Mouse (Mus musculus): ENCODE data around the gene Smarcad1. TPM values are rescaled to one million over a fixed set of nuclear protein-coding genes. Genes with fewer than 3 reads are reported as not detected.
"Not testable (repeated sequence)": the region's sequence is repeated elsewhere in the genome, so short reads cannot be mapped to it uniquely, and the experiment has no call there.

The Smarcad1 gene
- polyA plus RNA-seq, 1 experiment, result 22.3 TPM

DNA sequence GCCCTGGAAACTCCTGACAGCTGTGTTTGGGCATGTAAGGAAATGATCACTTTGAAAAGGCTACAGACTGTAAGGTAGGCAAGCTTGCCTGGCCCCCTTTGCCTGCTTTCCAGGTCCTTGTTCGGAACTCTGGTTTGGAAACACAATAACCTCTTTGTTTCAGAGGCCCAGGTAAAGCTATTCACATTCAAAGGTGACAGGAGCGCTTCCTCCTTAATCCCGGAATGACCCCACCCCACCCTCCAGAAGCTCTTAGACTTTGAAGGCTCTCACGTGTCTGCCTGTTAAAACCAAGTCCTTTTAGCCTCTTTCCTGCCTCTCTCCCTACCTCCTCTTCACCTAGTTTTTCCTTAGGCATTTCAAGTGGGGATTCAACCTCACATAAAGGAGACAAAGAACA is 20.5 kb upstream of the Smarcad1 start:
- TF ChIP-seq POLR2A (IDR thresholded peaks at IDR 0.05; ENCODE audit: extremely low read depth, insufficient read depth, low read length) (no peak), CTCF (IDR thresholded peaks at IDR 0.05; ENCODE audit: extremely low read depth, insufficient read depth, low read length) (no peak)
- no peaks in the 10 kb centered on the region for H3K4me1 ChIP-seq (ENCODE audit: control insufficient read depth, insufficient read depth, low read length)
- no peak overlapping the region for H3K27ac ChIP-seq (ENCODE audit: insufficient read depth, low read length)
- no peak overlapping the region for H3K4me3 ChIP-seq (ENCODE audit: insufficient read depth, low read length)

DNA sequence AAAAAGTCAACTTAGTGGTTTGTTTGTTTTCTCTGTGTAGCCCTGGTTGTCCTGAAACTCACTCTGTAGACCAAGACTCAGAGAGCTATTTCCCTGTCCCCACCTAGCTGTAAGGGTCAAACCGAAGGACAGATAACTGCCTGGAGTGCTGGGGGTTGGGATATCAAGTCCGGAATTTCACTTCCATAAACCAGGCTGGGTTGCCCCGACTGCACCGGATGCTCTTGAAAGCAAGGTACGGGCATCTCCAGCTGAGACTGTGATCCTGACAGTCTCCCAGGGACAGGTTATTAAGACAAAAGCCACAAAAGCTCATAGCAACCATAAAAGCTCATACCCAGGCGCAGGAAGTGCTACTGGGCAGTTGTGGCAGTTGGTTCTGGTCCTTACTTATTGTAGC is 19.3 kb upstream of the Smarcad1 start:
- Histone ChIP-seq H3K4me1 (ENCODE audit: control insufficient read depth, insufficient read depth, low read length) (no peaks in the 10 kb centered on the region), H3K27ac (ENCODE audit: insufficient read depth, low read length) (no peak overlapping the region), H3K4me3 (ENCODE audit: insufficient read depth, low read length) (no peak overlapping the region)
- no peak for TF ChIP-seq POLR2A (IDR thresholded peaks at IDR 0.05; ENCODE audit: extremely low read depth, insufficient read depth, low read length)
- TF ChIP-seq CTCF (IDR thresholded peaks at IDR 0.05; ENCODE audit: extremely low read depth, insufficient read depth, low read length), result no peak

DNA sequence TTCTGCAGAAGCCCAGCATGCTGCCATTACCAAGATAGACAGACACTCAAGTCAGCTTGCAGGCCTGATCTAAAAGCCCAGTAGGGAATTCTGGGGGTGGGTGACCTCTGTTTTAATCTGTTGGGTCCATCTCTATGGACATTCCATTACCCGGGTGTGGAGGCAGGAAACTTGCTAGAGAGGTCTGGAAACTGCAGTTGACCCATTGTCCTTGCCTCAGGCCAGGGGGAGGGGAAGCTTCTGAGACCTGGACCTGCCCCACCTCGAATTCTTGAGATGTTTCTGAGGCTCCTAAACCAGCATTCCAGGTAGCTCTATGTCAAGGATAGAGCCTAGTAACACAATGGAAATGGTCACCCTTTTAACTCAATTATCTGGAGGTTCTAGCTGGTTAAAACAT is 17.7 kb upstream of the Smarcad1 start:
- Histone ChIP-seq H3K4me3 (ENCODE audit: insufficient read depth, low read length) (no peak overlapping the region), H3K4me1 (ENCODE audit: control insufficient read depth, insufficient read depth, low read length) (no peaks in the 10 kb centered on the region), H3K27ac (ENCODE audit: insufficient read depth, low read length) (no peak overlapping the region)
- TF ChIP-seq POLR2A (IDR thresholded peaks at IDR 0.05; ENCODE audit: extremely low read depth, insufficient read depth, low read length) (no peak), CTCF (IDR thresholded peaks at IDR 0.05; ENCODE audit: extremely low read depth, insufficient read depth, low read length) (no peak)

DNA sequence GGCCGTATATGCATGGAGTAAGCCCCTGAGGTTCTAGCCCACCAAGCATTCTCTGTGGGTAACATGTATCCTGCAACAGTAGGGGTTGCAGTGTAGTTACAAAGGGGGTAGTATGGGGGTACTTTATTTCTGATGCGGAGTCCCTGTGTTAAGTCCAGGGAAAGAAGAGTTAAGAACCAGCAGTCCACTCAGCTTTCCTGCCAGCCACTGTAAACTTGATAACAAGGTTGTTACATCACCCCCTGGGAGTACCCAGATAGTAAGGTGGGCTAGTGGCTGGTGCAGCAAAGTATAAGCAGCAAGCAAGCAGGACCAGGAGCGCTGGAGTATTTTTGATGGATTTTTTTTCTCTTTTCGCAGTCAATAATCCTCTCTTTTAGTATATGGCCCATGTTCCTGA is 17.3 kb upstream of the Smarcad1 start:
- no peak for TF ChIP-seq CTCF (IDR thresholded peaks at IDR 0.05; ENCODE audit: extremely low read depth, insufficient read depth, low read length)
- TF ChIP-seq POLR2A (IDR thresholded peaks at IDR 0.05; ENCODE audit: extremely low read depth, insufficient read depth, low read length), result no peak
- Histone ChIP-seq H3K4me3 (ENCODE audit: insufficient read depth, low read length) (no peak overlapping the region), H3K4me1 (ENCODE audit: control insufficient read depth, insufficient read depth, low read length) (no peaks in the 10 kb centered on the region), H3K27ac (ENCODE audit: insufficient read depth, low read length) (no peak overlapping the region)

DNA sequence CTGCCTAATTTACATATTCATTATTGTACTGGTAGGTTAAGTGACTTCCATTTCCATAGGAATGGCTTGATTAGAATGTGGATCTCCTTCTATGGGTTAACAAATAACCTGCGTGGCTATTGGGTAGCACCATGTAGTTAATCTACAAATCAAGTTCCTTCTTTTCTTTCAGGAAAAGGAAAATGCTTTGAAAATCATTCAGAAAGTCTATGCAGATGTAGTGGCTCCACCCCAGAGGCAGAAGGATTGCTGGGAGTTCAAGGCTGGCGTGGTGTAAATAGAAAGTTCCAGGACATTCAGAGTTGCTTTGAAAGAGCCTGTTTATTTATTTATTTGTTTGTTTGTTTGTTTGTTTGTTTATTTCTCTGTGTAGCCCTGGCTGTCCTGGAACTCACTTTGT is 7.7 kb upstream of the Smarcad1 start:
- H3K4me1 ChIP-seq (ENCODE audit: control insufficient read depth, insufficient read depth, low read length), result no peaks in the 10 kb centered on the region
- TF ChIP-seq POLR2A (IDR thresholded peaks at IDR 0.05; ENCODE audit: extremely low read depth, insufficient read depth, low read length), result no peak
- no peak for TF ChIP-seq CTCF (IDR thresholded peaks at IDR 0.05; ENCODE audit: extremely low read depth, insufficient read depth, low read length)

DNA sequence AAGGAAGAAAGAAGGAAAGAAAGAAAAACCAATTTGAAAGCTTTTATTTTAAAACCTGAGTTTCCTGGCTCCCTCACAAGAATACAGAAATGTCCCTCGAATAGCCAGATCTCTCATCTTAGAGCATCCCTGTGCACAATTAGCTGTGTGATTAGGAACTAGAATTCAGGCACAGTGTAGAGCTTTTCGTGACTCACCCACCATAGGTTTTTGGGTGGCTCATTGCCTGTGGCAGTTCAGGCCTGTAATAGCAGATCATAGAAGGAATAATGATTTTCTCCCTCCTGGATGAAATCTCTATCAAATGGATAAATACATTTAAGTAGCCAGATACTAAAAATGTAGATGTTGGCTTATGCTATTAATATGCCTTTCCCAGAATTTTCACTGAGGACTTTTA is 6.9 kb upstream of the Smarcad1 start:
- TF ChIP-seq CTCF (IDR thresholded peaks at IDR 0.05; ENCODE audit: extremely low read depth, insufficient read depth, low read length) (no peak), POLR2A (IDR thresholded peaks at IDR 0.05; ENCODE audit: extremely low read depth, insufficient read depth, low read length) (no peak)
- no peaks in the 10 kb centered on the region for H3K4me1 ChIP-seq (ENCODE audit: control insufficient read depth, insufficient read depth, low read length)
- no peak overlapping the region for H3K4me3 ChIP-seq (ENCODE audit: insufficient read depth, low read length)
- H3K27ac ChIP-seq (ENCODE audit: insufficient read depth, low read length), result no peak overlapping the region

More for the DNA sequence above, 7.7 kb upstream of the Smarcad1 start:
- H3K4me3 ChIP-seq (ENCODE audit: insufficient read depth, low read length), result no peak overlapping the region
- no peak overlapping the region for H3K27ac ChIP-seq (ENCODE audit: insufficient read depth, low read length)

DNA sequence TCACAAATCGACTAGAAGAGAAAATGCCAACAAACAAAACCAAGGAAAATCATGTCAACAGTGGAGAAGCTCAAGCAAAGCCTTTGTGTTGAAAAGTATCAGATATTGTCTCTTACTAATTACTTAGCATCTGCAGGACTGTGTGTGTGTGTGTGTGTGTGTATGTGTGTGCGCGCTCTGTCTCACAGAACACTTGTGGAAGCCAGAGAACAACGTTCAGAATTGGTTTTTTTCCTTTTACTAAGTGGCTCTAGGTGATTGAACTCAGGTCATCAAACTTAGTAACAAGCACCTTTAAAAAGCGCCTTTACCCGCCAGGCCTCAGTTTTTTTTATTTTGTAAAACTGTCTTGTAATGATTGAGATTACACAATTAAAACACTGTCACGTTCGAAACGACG is 451 bp upstream of the Smarcad1 start:
- peaks cover 4% of the 10 kb centered on the region for H3K4me1 ChIP-seq (ENCODE audit: control insufficient read depth, insufficient read depth, low read length)
- H3K4me3 ChIP-seq (ENCODE audit: insufficient read depth, low read length), result peak overlapping the region; percentile 48
- TF ChIP-seq CTCF (IDR thresholded peaks at IDR 0.05; ENCODE audit: extremely low read depth, insufficient read depth, low read length) (no peak), POLR2A (IDR thresholded peaks at IDR 0.05; ENCODE audit: extremely low read depth, insufficient read depth, low read length) (no peak)
- no peak overlapping the region for H3K27ac ChIP-seq (ENCODE audit: insufficient read depth, low read length)

DNA sequence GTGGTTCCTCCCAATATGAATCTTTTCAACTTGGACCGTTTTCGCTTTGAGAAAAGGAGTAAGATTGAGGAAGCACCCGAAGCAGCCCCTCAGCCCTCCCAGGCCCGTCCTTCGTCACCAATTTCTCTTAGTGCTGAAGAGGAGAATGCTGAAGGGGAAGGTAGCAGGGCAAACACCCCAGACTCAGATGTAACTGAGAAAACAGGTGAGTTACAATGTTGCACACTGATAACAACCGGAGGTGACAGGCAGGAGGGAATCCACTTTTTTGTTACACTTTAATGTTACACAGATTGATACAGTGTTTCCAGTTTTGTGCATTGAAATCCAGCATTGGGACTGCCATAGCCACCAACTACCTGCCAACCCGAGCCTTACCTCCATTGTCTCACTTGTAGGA is 858 bp downstream of the Smarcad1 start:
- Histone ChIP-seq H3K4me1 (ENCODE audit: control insufficient read depth, insufficient read depth, low read length) (peaks cover 4% of the 10 kb centered on the region), H3K27ac (ENCODE audit: insufficient read depth, low read length) (peak overlapping the region; percentile 75; the same call in 1 of the 2 replicates), H3K4me3 (ENCODE audit: insufficient read depth, low read length) (peak overlapping the region; percentile 48)
- TF ChIP-seq CTCF (IDR thresholded peaks at IDR 0.05; ENCODE audit: extremely low read depth, insufficient read depth, low read length), result no peak
- TF ChIP-seq POLR2A (IDR thresholded peaks at IDR 0.05; ENCODE audit: extremely low read depth, insufficient read depth, low read length), result no peak

DNA sequence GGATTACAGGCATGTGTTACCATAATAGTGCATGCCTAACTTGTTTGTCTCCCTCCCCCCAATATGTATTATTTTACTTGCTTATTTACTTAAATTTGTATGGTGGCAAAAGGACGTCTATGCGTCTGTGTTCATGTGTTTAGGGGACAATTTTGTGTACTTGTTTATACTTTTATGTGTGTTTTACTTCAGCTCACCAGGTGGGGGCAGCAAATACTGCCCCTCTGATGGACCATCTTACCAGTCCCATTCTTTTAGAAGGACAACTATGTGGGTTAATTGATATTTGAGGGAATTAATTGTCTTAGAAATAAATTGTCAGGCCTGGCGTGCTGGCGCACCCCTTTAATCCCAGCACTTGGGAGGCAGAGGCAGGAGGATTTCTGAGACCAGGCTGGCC is 6.7 kb downstream of the Smarcad1 start:
- Histone ChIP-seq H3K27ac (ENCODE audit: insufficient read depth, low read length) (no peak overlapping the region), H3K4me3 (ENCODE audit: insufficient read depth, low read length) (no peak overlapping the region), H3K4me1 (ENCODE audit: control insufficient read depth, insufficient read depth, low read length) (peaks cover 1% of the 10 kb centered on the region; the same call in 1 of the 2 replicates)
- no peak for TF ChIP-seq CTCF (IDR thresholded peaks at IDR 0.05; ENCODE audit: extremely low read depth, insufficient read depth, low read length)
- TF ChIP-seq POLR2A (IDR thresholded peaks at IDR 0.05; ENCODE audit: extremely low read depth, insufficient read depth, low read length), result no peak

DNA sequence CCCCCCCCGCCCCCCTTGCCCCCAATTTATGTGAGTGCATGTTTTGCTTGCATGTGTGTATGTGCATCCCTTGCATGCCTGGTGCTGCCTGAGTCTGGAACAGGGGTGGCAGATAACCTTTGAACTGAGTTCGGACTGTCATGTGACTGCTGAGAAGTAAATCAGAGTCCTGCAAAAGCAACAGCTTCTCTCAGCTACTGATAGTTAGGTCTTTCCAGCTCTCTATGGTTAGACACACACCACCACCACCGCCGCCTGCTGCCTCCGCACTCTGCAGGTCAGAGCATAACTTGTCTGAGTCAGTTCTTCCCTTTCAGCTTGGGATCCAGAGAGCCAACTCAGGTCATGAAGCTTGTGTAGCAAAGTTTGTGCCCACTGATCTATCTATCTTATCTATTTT is 14.2 kb downstream of the Smarcad1 start:
- Histone ChIP-seq H3K27ac (ENCODE audit: insufficient read depth, low read length) (no peak overlapping the region), H3K4me3 (ENCODE audit: insufficient read depth, low read length) (no peak overlapping the region), H3K4me1 (ENCODE audit: control insufficient read depth, insufficient read depth, low read length) (no peaks in the 10 kb centered on the region)
- TF ChIP-seq CTCF (IDR thresholded peaks at IDR 0.05; ENCODE audit: extremely low read depth, insufficient read depth, low read length) (no peak), POLR2A (IDR thresholded peaks at IDR 0.05; ENCODE audit: extremely low read depth, insufficient read depth, low read length) (no peak)

DNA sequence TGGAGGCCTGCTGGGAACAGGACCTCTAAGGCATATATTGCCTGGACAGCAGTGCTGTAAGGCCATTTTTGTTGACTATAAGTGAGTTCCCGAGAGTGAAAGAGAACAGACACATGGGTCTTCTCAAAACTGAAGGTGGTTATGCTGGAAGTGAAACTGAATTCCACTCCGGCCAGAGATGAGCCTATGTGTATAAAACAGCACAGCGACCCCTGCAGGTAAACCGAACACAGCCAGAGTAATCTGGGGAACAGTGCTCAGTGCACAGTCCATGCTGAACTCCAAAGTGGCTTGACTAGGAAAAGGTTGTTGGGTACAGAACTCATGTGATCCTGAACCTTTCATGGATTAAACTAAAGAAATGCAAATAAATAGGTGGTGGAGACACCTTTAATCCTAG is 14.8 kb downstream of the Smarcad1 start:
- H3K4me1 ChIP-seq (ENCODE audit: control insufficient read depth, insufficient read depth, low read length); H3K27ac ChIP-seq (ENCODE audit: insufficient read depth, low read length); H3K4me3 ChIP-seq (ENCODE audit: insufficient read depth, low read length): not testable (repeated sequence)
